Mouse (Mus musculus): ENCODE data around the gene Lats2.

Gene Lats2

GRCm38 (mm10) chr14:57745291-57745969, 12.8 kb downstream of the Lats2 start:
- in situ Hi-C loops (cut with MboI; ENCODE audit: low pct_unique_long_range_greater_than_20kb in 1 of 2, low sequenced_read_pairs in 2 of 2, unreplicated experiment in 1 of 2) = no loop called here

GRCm38 (mm10) chr14:57744547-57744946, 13.6 kb downstream of the Lats2 start:
- in situ Hi-C loops (cut with MboI; ENCODE audit: low pct_unique_long_range_greater_than_20kb in 1 of 2, low sequenced_read_pairs in 2 of 2, unreplicated experiment in 1 of 2) = no loop called here

- in situ Hi-C loops (cut with MboI; ENCODE audit: low pct_unique_long_range_greater_than_20kb in 1 of 2, low sequenced_read_pairs in 2 of 2, unreplicated experiment in 1 of 2) = no loop called here
Measured at GRCm38 (mm10) chr14:57740651-57741050, 17.5 kb downstream of the Lats2 start.

- in situ Hi-C loops (cut with MboI; ENCODE audit: low pct_unique_long_range_greater_than_20kb in 1 of 2, low sequenced_read_pairs in 2 of 2, unreplicated experiment in 1 of 2) = no loop called here
Measured at GRCm38 (mm10) chr14:57737089-57737488, 21.1 kb downstream of the Lats2 start.

GRCm38 (mm10) chr14:57736141-57736540, 22.0 kb downstream of the Lats2 start:
- in situ Hi-C loops (cut with MboI; ENCODE audit: low pct_unique_long_range_greater_than_20kb in 1 of 2, low sequenced_read_pairs in 2 of 2, unreplicated experiment in 1 of 2) = no loop called here

GRCm38 (mm10) chr14:57732668-57733293, 25.4 kb downstream of the Lats2 start:
- in situ Hi-C loops (cut with MboI; ENCODE audit: low pct_unique_long_range_greater_than_20kb in 1 of 2, low sequenced_read_pairs in 2 of 2, unreplicated experiment in 1 of 2) = no loop called here

GRCm38 (mm10) chr14:57730527-57730926, 27.7 kb downstream of the Lats2 start:
- in situ Hi-C loops (cut with MboI; ENCODE audit: low pct_unique_long_range_greater_than_20kb in 1 of 2, low sequenced_read_pairs in 2 of 2, unreplicated experiment in 1 of 2) = no loop called here

- in situ Hi-C loops (cut with MboI; ENCODE audit: low pct_unique_long_range_greater_than_20kb in 1 of 2, low sequenced_read_pairs in 2 of 2, unreplicated experiment in 1 of 2) = no loop called here
Measured at GRCm38 (mm10) chr14:57729975-57730499, 28.2 kb downstream of the Lats2 start.

GRCm38 (mm10) chr14:57729364-57729763, 28.8 kb downstream of the Lats2 start:
- in situ Hi-C loops (cut with MboI; ENCODE audit: low pct_unique_long_range_greater_than_20kb in 1 of 2, low sequenced_read_pairs in 2 of 2, unreplicated experiment in 1 of 2) = no loop called here

- in situ Hi-C loops (cut with MboI; ENCODE audit: low pct_unique_long_range_greater_than_20kb in 1 of 2, low sequenced_read_pairs in 2 of 2, unreplicated experiment in 1 of 2) = no loop called here
Measured at GRCm38 (mm10) chr14:57726172-57726571, 32.0 kb downstream of the Lats2 start.

GRCm38 (mm10) chr14:57724473-57724872, 33.7 kb downstream of the Lats2 start:
- in situ Hi-C loops (cut with MboI; ENCODE audit: low pct_unique_long_range_greater_than_20kb in 1 of 2, low sequenced_read_pairs in 2 of 2, unreplicated experiment in 1 of 2) = no loop called here

- in situ Hi-C loops (cut with MboI; ENCODE audit: low pct_unique_long_range_greater_than_20kb in 1 of 2, low sequenced_read_pairs in 2 of 2, unreplicated experiment in 1 of 2) = no loop called here
Measured at GRCm38 (mm10) chr14:57718245-57718644, 39.9 kb downstream of the Lats2 start.

GRCm38 (mm10) chr14:57716601-57717245, 41.5 kb downstream of the Lats2 start:
- in situ Hi-C loops (cut with MboI; ENCODE audit: low pct_unique_long_range_greater_than_20kb in 1 of 2, low sequenced_read_pairs in 2 of 2, unreplicated experiment in 1 of 2) = no loop called here

- in situ Hi-C loops (cut with MboI; ENCODE audit: low pct_unique_long_range_greater_than_20kb in 1 of 2, low sequenced_read_pairs in 2 of 2, unreplicated experiment in 1 of 2) = no loop called here
Measured at GRCm38 (mm10) chr14:57712884-57713283, 45.3 kb downstream of the Lats2 start.

- in situ Hi-C loops (cut with MboI; ENCODE audit: low pct_unique_long_range_greater_than_20kb in 1 of 2, low sequenced_read_pairs in 2 of 2, unreplicated experiment in 1 of 2) = no loop called here
Measured at GRCm38 (mm10) chr14:57711059-57711458, 47.1 kb downstream of the Lats2 start.

- in situ Hi-C loops (cut with MboI; ENCODE audit: low pct_unique_long_range_greater_than_20kb in 1 of 2, low sequenced_read_pairs in 2 of 2, unreplicated experiment in 1 of 2) = no loop called here
Measured at GRCm38 (mm10) chr14:57709171-57709570, 49.0 kb downstream of the Lats2 start.

- in situ Hi-C loops (cut with MboI; ENCODE audit: low pct_unique_long_range_greater_than_20kb in 1 of 2, low sequenced_read_pairs in 2 of 2, unreplicated experiment in 1 of 2) = no loop called here
Measured at GRCm38 (mm10) chr14:57708580-57708979, 49.6 kb downstream of the Lats2 start.

GRCm38 (mm10) chr14:57707100-57707893, 50.9 kb downstream of the Lats2 start:
- in situ Hi-C loops (cut with MboI; ENCODE audit: low pct_unique_long_range_greater_than_20kb in 1 of 2, low sequenced_read_pairs in 2 of 2, unreplicated experiment in 1 of 2) = no loop called here

- in situ Hi-C loops (cut with MboI; ENCODE audit: low pct_unique_long_range_greater_than_20kb in 1 of 2, low sequenced_read_pairs in 2 of 2, unreplicated experiment in 1 of 2) = no loop called here
Measured at GRCm38 (mm10) chr14:57706760-57707099, 51.5 kb downstream of the Lats2 start.
